Mouse (Mus musculus): ENCODE data around the gene Nkd1.

Nkd1 gene

GRCm38 (mm10) chr8:88520985-88521527, at the start of gene Nkd1:
Nkd1 (plus strand) TSS chr8:88521354.
- ATAC-seq (ENCODE audit: low TSS enrichment) = peak; percentile 85

DNA sequence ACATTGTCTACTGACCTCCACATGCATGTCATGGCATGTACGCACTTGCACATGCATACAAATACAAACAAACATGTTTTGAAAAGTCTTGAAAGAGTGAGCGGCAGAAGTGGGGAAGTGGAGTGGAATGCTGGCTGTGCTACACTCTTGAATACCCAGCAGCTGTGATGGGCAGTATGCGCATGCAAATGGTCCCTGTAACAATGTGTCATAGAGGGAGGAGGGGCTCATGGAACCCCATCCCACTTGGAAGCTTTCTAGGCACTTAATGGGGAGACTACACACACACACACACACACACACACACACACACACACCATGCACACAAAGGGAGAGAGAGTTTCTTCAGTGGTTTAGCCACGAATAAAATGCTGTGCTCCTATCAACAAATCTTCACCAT, 39.9 kb upstream of the Nkd1 start:
- no peak for ATAC-seq (ENCODE audit: low TSS enrichment)

DNA sequence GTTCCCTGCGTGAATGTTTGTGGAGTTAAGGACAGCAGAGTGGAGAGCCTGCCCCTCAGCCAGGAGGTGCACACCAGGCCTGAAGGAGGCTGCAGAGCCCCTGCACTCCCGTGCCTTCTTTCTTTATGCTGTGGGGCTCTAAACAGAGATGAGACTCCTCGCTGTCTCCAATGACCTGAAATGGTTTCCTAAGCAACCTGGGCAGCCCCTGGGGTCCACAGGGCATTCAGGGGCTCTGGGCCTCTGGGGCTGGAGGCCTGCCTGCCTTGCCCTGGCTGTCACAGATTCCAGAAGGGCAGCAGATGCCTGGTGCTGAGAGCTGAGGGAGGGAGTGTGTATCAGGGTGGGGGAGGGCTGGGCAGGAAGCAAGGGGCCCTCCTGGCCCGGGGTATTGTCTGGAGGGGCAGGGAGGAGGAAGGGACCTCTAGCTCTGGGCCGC, 32.7 kb upstream of the Nkd1 start:
- ATAC-seq (ENCODE audit: low TSS enrichment) = no peak

DNA sequence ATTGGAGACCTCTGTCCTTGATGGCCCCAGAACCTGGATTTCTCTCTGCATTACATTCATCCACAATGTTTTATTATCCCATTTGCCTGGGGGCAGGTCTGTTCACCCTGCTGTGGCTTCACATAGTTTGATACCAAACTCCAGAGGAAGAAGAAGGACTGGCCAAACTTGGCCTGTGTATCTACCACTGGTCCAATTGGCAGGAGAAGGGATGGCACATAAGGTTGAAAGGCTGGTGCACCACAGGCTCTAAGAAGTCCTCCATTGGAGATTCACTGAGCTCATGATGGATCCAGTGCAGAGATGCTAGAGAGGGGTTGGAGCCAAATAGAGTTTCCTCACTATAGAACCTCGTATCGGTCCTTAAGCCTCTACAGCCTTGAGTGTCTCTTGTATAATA, 27.1 kb upstream of the Nkd1 start:
- no peak for ATAC-seq (ENCODE audit: low TSS enrichment)

DNA sequence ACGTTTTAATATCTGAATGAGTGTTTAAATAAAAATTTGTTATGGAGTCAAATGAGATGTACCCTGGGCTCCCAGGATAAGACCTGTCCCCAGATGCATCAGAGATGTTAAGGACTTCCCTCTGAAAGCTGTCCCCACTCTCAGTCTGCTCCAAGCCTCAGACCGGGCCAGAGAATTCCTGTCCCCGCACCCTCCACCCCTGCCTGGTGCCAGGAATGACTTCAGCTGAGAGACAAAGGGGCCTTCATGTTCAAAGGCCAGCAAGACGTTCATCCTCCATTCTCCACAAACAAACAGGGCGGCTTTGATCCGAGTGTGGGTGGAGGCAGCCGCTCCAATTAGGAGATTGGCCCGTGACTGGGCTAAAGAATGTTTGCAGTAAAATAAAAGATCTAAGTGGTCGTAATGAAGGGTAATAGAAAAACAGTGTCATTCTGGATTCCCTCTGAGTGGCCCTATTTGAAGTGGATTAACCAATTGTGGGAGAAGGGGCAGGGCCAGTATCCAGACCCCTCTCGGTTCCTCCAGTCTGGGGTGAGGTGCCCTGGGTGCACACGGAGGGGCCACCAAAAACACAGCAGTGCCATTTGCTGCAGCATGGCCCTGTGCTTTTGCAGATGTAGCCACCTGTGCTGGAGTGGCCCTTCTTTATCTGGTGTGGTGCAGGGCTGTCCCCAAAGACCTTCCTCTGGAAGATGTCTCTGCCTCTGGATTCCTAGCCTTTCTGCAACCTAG, 25.9 kb upstream of the Nkd1 start:
- ATAC-seq (ENCODE audit: low TSS enrichment) = peak; percentile 77

DNA sequence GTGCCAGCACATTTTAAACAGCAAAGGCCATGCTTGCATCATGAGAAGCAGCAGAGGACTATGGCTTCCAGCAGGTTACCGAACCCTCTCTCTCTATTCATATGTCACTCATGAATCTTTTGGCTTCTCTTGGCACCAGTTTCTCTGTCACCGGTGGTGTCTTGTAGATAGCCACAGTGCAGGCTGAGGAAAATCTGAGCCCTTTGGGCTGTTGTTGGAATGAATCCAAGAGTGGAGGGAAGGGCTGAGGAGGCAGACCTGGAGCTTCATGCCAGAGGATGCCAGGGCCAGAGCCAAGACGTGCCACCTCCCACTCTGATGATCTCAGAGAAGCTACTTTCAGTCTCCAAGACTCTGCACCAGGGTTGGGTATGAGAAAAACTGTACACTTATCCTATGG, 19.0 kb upstream of the Nkd1 start:
- ATAC-seq (ENCODE audit: low TSS enrichment) = 0 out of 2 replicates have a peak, but pooled peaks have one; percentile 31

DNA sequence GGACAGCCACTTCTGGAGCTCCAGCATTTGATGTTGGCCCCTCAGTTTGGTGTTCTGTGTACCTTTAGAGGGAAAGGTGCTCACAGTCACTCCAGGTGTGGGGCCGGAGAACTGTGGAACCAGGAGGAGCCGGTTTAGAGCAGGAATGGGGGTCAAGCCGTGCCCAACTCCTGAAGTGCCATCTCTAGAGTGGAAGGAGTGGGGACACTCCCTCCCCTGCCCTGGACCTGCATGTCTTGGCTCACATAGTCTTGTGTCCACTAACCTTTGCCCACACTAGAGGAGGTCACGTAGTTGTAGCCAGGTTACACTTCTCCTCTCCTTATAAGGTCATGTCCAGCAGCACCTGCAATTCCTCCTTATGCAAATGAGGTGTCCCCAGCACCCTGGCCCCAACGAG, 14.2 kb upstream of the Nkd1 start:
- no peak for ATAC-seq (ENCODE audit: low TSS enrichment)

DNA sequence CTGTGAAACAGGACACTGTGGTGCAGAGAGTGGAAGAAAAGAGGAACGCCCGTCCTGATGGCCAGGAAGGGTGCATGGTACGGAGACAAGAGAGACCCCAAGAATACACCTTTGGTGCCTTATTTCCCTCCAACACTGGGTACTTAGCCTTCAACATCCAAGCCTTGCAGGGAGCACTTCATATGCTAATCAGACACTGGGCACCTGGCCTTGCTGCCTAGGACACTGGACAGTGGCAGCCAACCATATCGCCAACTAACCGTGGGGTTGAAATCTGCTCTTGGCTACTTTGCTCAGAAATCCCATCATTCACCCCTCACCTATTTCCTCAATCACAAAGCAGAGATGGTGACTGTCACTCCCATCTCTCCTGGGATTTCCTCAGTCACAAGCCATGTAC, 10.1 kb upstream of the Nkd1 start:
- no peak for ATAC-seq (ENCODE audit: low TSS enrichment)

GRCm38 (mm10) chr8:88512094-88512794, 8.9 kb upstream of the Nkd1 start:
- ATAC-seq (ENCODE audit: low TSS enrichment) = peak; percentile 47; the same call in 1 of the 2 replicates

- no peak for ATAC-seq (ENCODE audit: low TSS enrichment)
These were observed 3.1 kb upstream of the Nkd1 start for GRCm38 (mm10) chr8:88518047-88518446.

GRCm38 (mm10) chr8:88520381-88520780, 773 bp upstream of the Nkd1 start:
- no peak for ATAC-seq (ENCODE audit: low TSS enrichment)

- ATAC-seq (ENCODE audit: low TSS enrichment) = peak; percentile 56
These were observed 624 bp downstream of the Nkd1 start for GRCm38 (mm10) chr8:88521541-88522414.

DNA sequence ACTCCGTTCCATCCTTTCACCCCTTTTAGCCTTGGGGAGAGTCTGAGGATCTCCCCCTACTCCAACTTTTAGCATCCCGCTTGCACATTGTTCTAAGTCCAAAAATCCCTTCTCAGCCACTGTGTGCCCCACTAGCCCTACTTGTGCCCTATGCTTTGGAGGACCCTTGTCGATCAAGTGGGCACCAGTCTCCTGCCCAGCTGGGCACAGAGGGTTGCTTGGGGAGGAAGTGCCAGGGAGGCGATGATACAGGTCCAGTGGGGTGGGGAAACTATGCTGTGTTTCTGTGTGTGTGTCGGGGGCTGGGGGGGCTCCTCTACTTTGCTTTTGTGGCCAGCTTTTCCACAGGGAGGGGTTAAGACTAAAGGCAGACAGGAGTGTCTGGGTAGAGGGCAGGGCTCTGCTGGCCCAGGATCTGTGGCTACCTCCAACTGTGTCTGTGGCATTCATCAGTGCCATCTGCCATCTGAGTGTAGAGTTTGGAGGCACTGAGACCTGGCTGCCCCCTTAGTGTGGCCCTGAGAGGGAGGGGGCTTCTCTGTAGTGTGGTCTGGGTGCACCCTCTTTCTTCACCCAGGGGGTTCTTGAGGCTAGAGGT, 1.4 kb downstream of the Nkd1 start:
- no peak for ATAC-seq (ENCODE audit: low TSS enrichment)

DNA sequence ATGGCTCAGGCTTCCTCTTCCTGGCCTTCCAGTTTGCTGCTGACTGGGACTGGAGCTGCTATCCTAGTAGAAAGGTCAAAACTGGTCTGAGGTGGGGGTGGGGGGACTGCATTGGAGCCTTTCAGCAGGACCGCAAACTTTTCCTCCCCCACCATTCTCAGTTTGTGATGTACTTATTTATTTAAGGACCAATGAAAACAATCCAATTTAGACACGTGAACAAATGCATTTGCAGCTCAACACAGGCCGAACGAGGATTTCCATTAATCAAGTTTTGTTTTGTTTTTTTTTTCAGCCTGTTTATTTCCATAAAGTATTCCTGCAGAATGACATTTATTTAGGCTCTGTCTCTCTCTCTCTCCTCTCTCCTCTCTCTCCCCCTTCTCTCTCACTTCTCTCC, 2.5 kb downstream of the Nkd1 start:
- no peak for ATAC-seq (ENCODE audit: low TSS enrichment)

DNA sequence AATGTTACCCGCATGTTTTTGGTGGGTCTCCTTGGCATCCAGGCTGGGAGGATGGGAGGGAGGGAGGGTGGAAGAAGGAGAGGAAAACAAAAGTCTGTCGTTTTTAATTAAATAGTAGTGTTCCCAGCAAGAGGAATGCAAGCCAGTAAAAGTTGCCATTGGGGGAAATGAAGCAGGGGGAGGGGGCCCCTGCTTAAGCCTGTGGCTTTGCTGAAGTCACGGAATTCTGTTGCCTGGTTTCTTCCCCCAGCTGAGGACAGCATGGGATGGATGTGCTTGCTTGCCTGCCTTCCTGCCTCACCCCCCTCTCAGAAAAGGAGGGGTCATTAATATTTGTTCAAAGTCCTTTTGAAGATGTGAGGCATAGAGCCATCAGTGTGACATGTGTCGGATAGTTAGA, 3.0 kb downstream of the Nkd1 start:
- ATAC-seq (ENCODE audit: low TSS enrichment) = no peak

DNA sequence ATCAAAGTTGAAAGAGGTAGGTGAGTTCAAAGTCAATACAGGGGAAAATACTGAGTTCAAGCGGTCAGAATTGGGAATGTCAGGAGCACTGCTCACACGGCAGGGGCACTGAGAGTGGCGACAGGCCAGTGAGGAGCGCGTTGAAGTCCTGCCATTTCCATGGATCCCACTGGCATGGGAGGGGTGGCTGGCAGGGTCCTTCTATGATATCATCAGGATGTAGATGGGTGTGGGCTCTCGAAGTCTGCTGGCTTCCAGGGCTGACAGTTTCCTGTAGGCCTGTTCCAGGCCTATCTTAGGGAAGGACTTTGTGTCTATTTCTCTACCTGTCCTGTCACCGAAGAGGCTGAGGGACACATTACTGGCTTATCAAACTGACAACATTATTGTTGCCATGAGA, 3.7 kb downstream of the Nkd1 start:
- ATAC-seq (ENCODE audit: low TSS enrichment) = no peak

- ATAC-seq (ENCODE audit: low TSS enrichment) = no peak
These were observed 5.1 kb downstream of the Nkd1 start for GRCm38 (mm10) chr8:88526296-88526695.

DNA sequence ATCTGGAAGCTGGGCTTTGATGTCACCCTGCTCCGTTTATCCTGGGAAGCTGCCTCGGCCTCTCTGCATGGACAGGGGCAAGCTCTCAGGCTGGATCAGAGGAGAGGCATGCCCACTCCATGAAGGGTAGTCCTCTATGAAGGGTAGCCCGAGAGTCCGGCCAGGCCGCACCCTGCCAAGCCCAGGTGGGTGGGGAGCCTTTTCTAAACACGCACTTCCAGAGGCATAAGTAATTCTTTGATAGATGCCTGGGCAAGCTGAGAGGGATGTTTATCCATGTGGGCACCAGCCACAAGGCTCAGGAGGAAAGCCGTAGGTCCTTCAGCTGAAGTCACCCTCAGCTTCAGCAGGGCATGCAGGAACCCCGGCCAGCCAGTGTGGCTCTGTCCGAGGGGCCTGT, 7.0 kb downstream of the Nkd1 start:
- ATAC-seq (ENCODE audit: low TSS enrichment) = no peak

DNA sequence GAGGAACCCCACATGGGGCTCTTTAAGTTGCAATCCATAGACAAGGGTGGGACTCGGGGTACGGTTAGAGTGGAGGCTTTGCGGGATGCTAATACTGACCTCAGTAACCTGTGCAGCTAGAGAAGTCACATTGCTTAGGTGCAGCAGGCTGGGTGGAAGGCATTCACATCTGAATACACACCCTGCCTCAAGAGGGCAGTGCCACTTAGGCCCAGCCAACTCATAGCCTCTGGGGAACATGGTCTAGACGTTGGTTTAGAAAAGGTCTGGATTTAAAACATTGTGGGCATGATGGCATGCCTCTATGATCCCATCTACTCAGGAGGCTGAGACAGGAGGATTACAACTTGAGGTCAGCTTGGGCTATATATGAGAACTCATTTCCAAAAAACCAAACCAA, 8.6 kb downstream of the Nkd1 start:
- ATAC-seq (ENCODE audit: low TSS enrichment) = no peak

- ATAC-seq (ENCODE audit: low TSS enrichment) = no peak
These were observed 15.9 kb downstream of the Nkd1 start for GRCm38 (mm10) chr8:88537081-88537480.

Data from frontal cortex, adult (tissue).